Mouse (Mus musculus) bone marrow, adult 2 months (tissue): Measurements from ENCODE around the gene Olfr799. TPM values are rescaled to one million over a fixed set of nuclear protein-coding genes. Genes with fewer than 3 reads are reported as not detected.

Experiments used
- H3K27ac ChIP-seq: fragments of 200-500 bp; 2 replicates; pipeline ENCODE4 v1.5.1; 2012; ENCODE audit warnings: low read depth, mild to moderate bottlenecking, control low read depth, inconsistent platforms, low read length; ENCODE audit not compliant: control insufficient read depth, poor library complexity, insufficient read depth
- H3K4me1 ChIP-seq: fragments of 200-500 bp; 2 replicates; pipeline ENCODE4 v1.6.1; 2011; ENCODE audit warnings: low read length; ENCODE audit not compliant: control insufficient read depth, insufficient read depth
- H3K4me3 ChIP-seq: fragments of 200-500 bp; replicated peaks from 2 replicates; pipeline ENCODE3; 2011; ENCODE audit warnings: mild to moderate bottlenecking, low read depth, low read length, control low read depth; ENCODE audit not compliant: control insufficient read depth
- CTCF ChIP-seq: fragments of 200-500 bp; IDR thresholded peaks from 2 replicates; pipeline ENCODE4 v1.5.1; 2011; ENCODE audit warnings: low read length, control low read depth; ENCODE audit not compliant: control insufficient read depth, insufficient read depth
- POLR2A ChIP-seq: fragments of 200-500 bp; IDR thresholded peaks from 2 replicates; pipeline ENCODE4 v1.6.1; 2011; ENCODE audit warnings: low read depth, mild to moderate bottlenecking, control low read depth, low read length, borderline replicate concordance; ENCODE audit not compliant: control insufficient read depth
- WGBS: fragments of 180-500 bp; shearing (Covaris S2); methylation state at CpG from one replicate; pipeline ENCODE4 v1.1.7; 2018; 5-methylcytosine and 5-hydroxymethylcytosine counted together
- polyA plus RNA-seq: library from polyadenylated mRNA; stranded (reverse); fragments of >200 nt; gene quantifications from 2 replicates; pipeline ENCODE4 v1.2.4, GENCODE M21; 2011; ENCODE audit warnings: low replicate concordance; ENCODE audit not compliant: missing spikeins, insufficient read depth, insufficient read length

The Olfr799 gene
- polyA plus RNA-seq, result not detected in 2 replicates

GRCm38 (mm10) chr10:129637184-129637583 is at the start of gene Olfr799:
Gene Olfr799 (plus strand): TSS chr10:129637484.
- Histone ChIP-seq H3K4me3 (no peak within 1 kb of the TSS), H3K27ac (no peak within 1 kb of the TSS), H3K4me1 (no peaks in the 10 kb centered on the region)
- 26% methylated on average over 1 of the region's 1 CpGs for whole genome bisulfite sequencing
- no peak for TF ChIP-seq CTCF
- TF ChIP-seq POLR2A, result no peak

- 82% methylated on average over 1 of the region's 1 CpGs for WGBS
- TF ChIP-seq POLR2A (no peak), CTCF (no peak)
- Histone ChIP-seq H3K27ac (no peak within 1 kb of the TSS), H3K4me3 (no peak within 1 kb of the TSS), H3K4me1 (no peaks in the 10 kb centered on the region)
These were observed 24.8 kb upstream of the Olfr799 start, which contains the start of gene Olfr796 for GRCm38 (mm10) chr10:129612470-129612869. Gene Olfr796 (minus strand): TSS chr10:129612570.

GRCm38 (mm10) chr10:129621724-129622123 is 15.6 kb upstream of the Olfr799 start:
- TF ChIP-seq POLR2A, result no peak
- TF ChIP-seq CTCF, result no peak

GRCm38 (mm10) chr10:129623251-129623650 is 14.0 kb upstream of the Olfr799 start:
- TF ChIP-seq CTCF (no peak), POLR2A (no peak)
- Histone ChIP-seq H3K4me3 (no peak overlapping the region), H3K4me1 (no peaks in the 10 kb centered on the region), H3K27ac (no peak overlapping the region)

More at GRCm38 (mm10) chr10:129621724-129622123, 15.6 kb upstream of the Olfr799 start:
- Histone ChIP-seq H3K4me3 (no peak overlapping the region), H3K27ac (no peak overlapping the region), H3K4me1 (no peaks in the 10 kb centered on the region)
- 21% methylated on average over 1 of the region's 1 CpGs for WGBS

- no peak within 1 kb of the TSS for H3K27ac ChIP-seq
- H3K4me1 ChIP-seq, result no peaks in the 10 kb centered on the region
- H3K4me3 ChIP-seq, result no peak within 1 kb of the TSS
- 70% methylated on average over 1 of the region's 1 CpGs for WGBS
- TF ChIP-seq CTCF (no peak), POLR2A (no peak)
These were observed 9.4 kb upstream of the Olfr799 start, which contains the start of gene Olfr798 for GRCm38 (mm10) chr10:129627834-129628233. Gene Olfr798 (minus strand): TSS chr10:129627934.

GRCm38 (mm10) chr10:129651763-129652162 is 14.5 kb downstream of the Olfr799 start:
- H3K27ac ChIP-seq, result no peak overlapping the region
- 75% methylated on average over 1 of the region's 1 CpGs for whole genome bisulfite sequencing
- TF ChIP-seq CTCF (no peak), POLR2A (no peak)
- no peak overlapping the region for H3K4me3 ChIP-seq
- H3K4me1 ChIP-seq, result no peaks in the 10 kb centered on the region

GRCm38 (mm10) chr10:129657394-129657793 is 20.1 kb downstream of the Olfr799 start, which contains the start of gene Olfr800:
Gene Olfr800 (plus strand): TSS chr10:129657694.
- TF ChIP-seq CTCF (no peak), POLR2A (no peak)
- Histone ChIP-seq H3K27ac (no peak within 1 kb of the TSS), H3K4me1 (no peaks in the 10 kb centered on the region), H3K4me3 (no peak within 1 kb of the TSS)

- TF ChIP-seq CTCF, result no peak
- TF ChIP-seq POLR2A, result no peak
- WGBS, result 67% methylated on average over 1 of the region's 1 CpGs
- Histone ChIP-seq H3K4me3 (no peak within 1 kb of the TSS), H3K27ac (no peak within 1 kb of the TSS), H3K4me1 (no peaks in the 10 kb centered on the region)
These were observed 36.5 kb downstream of the Olfr799 start, which contains the start of gene Olfr801 for GRCm38 (mm10) chr10:129673765-129674164. Gene Olfr801 (minus strand): TSS chr10:129673865.

- 65% methylated on average over 1 of the region's 1 CpGs for WGBS
- H3K4me1 ChIP-seq, result no peaks in the 10 kb centered on the region
- H3K4me3 ChIP-seq, result no peak within 1 kb of the TSS
- TF ChIP-seq CTCF (no peak), POLR2A (no peak)
- no peak within 1 kb of the TSS for H3K27ac ChIP-seq
These were observed 50.8 kb downstream of the Olfr799 start, which contains the start of gene Olfr802 for GRCm38 (mm10) chr10:129688069-129688468. Gene Olfr802 (minus strand): TSS chr10:129688169.
